Comparison of ENCODE assay signal across 8 mouse cellular contexts in genomic region chr3:68563922-68564321, GRCm38 (mm10).
DNase-seq lines count a peak whose midpoint lies in the region; ATAC-seq and TF ChIP-seq lines count a peak whose summit lies in the region.
"Had no signal": no experiment of that assay in that cellular context is flagged by ENCODE, and none has a peak within 500 bp of the region (broad histone marks: within the 10 kb centered on the region; RNA-seq: fewer than 3 reads in every experiment).

No protein-coding gene starts in this region.

- no peaks in the 10 kb centered on the region for H3K9me3 ChIP-seq in intestine, postnatal 0 days (ENCODE audit: control insufficient read depth)

- H3K27ac ChIP-seq in layer of hippocampus, adult 2 months: peak overlapping the region; percentile 44; the same call in 1 of the 2 replicates
- H3K27ac ChIP-seq in intestine, postnatal 0 days (ENCODE audit: low read depth, low read length): no peak overlapping the region
- H3K27ac ChIP-seq: macrophage had no signal

- no peaks in the 10 kb centered on the region for H3K4me1 ChIP-seq in intestine, postnatal 0 days (replicated peaks; ENCODE audit: control insufficient read depth, insufficient read depth, low read length)

- H3K9ac ChIP-seq in intestine, postnatal 0 days (ENCODE audit: low read depth, low read length): no peak overlapping the region

- no peak for TF ChIP-seq CTCF in layer of hippocampus, adult 2 months (conservative IDR thresholded peaks at IDR 0.05)
- TF ChIP-seq CTCF in intestine, postnatal 0 days (IDR thresholded peaks at IDR 0.05; ENCODE audit: low read depth): no peak

- no peak for ATAC-seq in intestine, postnatal 0 days

- H3K4me2 ChIP-seq in intestine, postnatal 0 days (replicated peaks; ENCODE audit: low read depth): no peak overlapping the region

- 66% methylated on average over 8 of the region's 8 CpGs for WGBS in intestine, postnatal 0 days

- H3K36me3 ChIP-seq in intestine, postnatal 0 days (ENCODE audit: control insufficient read depth, insufficient read depth): no peaks in the 10 kb centered on the region

- no peak overlapping the region for H3K4me3 ChIP-seq in layer of hippocampus, adult 2 months
- H3K4me3 ChIP-seq in intestine, postnatal 0 days (ENCODE audit: low read depth, low read length): no peak overlapping the region

- H3K27me3 ChIP-seq in intestine, postnatal 0 days (replicated peaks; ENCODE audit: control insufficient read depth, insufficient read depth, low read length): no peaks in the 10 kb centered on the region

- no peak for DNase-seq in layer of hippocampus, adult 2 months (ENCODE audit: low spot score in 2 of 2)
- no peak for DNase-seq in layer of hippocampus, adult 8-10 months (ENCODE audit: low spot score in 2 of 2)
- peak; percentile 41 to 89 for DNase-seq in adrenal gland, adult (ENCODE audit: inconsistent age in 2 of 2, low spot score in 1 of 2)
- DNase-seq in cerebellum, adult 9-11 months: peak; percentile 69
- DNase-seq in lung, postnatal 14 days: peak; percentile 46
- DNase-seq in embryo, embryonic 9.5 days (ENCODE audit: extremely low spot score): no peak

Comparison
In these comparisons a context has a peak if more than half of its experiments do, and no peak if none do; other contexts are left out.
1. DNase-seq: peak in adrenal gland, adult (2 of 2), cerebellum, adult 9-11 months (single experiment) and lung, postnatal 14 days (single experiment); none in layer of hippocampus, adult 2 months (0 of 2), layer of hippocampus, adult 8-10 months (0 of 2) and embryo, embryonic 9.5 days (single experiment).